Mouse (Mus musculus): ENCODE data around the gene Nsg1.

Nsg1 gene

GRCm38 (mm10) chr5:38140893-38141292 is 18.8 kb downstream of the Nsg1 start:
- no peak for DNase-seq (ENCODE audit: low spot score in 2 of 2)

- DNase-seq (ENCODE audit: low spot score in 2 of 2): no peak
Measured at GRCm38 (mm10) chr5:38137163-38137562, 22.5 kb downstream of the Nsg1 start.

- DNase-seq (ENCODE audit: low spot score in 2 of 2): no peak
Measured at GRCm38 (mm10) chr5:38136247-38136646, 23.5 kb downstream of the Nsg1 start.

- DNase-seq (ENCODE audit: low spot score in 2 of 2): no peak
Measured at GRCm38 (mm10) chr5:38129339-38129738, 30.4 kb downstream of the Nsg1 start.

- no peak for DNase-seq (ENCODE audit: low spot score in 2 of 2)
Measured at GRCm38 (mm10) chr5:38126519-38127306, 33.0 kb downstream of the Nsg1 start.

GRCm38 (mm10) chr5:38121699-38122098 is 38.0 kb downstream of the Nsg1 start:
- no peak for DNase-seq (ENCODE audit: low spot score in 2 of 2)

GRCm38 (mm10) chr5:38119268-38119667 is 40.4 kb downstream of the Nsg1 start:
- DNase-seq (ENCODE audit: low spot score in 2 of 2): no peak

- no peak for DNase-seq (ENCODE audit: low spot score in 2 of 2)
Measured at GRCm38 (mm10) chr5:38117056-38117455, 42.7 kb downstream of the Nsg1 start.

- no peak for DNase-seq (ENCODE audit: low spot score in 2 of 2)
Measured at GRCm38 (mm10) chr5:38114526-38114925, 45.2 kb downstream of the Nsg1 start.

- no peak for DNase-seq (ENCODE audit: low spot score in 2 of 2)
Measured at GRCm38 (mm10) chr5:38106807-38107206, 52.9 kb downstream of the Nsg1 start.

GRCm38 (mm10) chr5:38106080-38106697 is 53.5 kb downstream of the Nsg1 start:
- no peak for DNase-seq (ENCODE audit: low spot score in 2 of 2)

- no peak for DNase-seq (ENCODE audit: low spot score in 2 of 2)
Measured at GRCm38 (mm10) chr5:38102945-38103344, 56.8 kb downstream of the Nsg1 start.

GRCm38 (mm10) chr5:38099139-38099676 is 60.5 kb downstream of the Nsg1 start:
- no peak for DNase-seq (ENCODE audit: low spot score in 2 of 2)

- no peak for DNase-seq (ENCODE audit: low spot score in 2 of 2)
Measured at GRCm38 (mm10) chr5:38097501-38098093, 62.1 kb downstream of the Nsg1 start.

GRCm38 (mm10) chr5:38094331-38094730 is 65.4 kb downstream of the Nsg1 start:
- DNase-seq (ENCODE audit: low spot score in 2 of 2): no peak

GRCm38 (mm10) chr5:38091966-38092304 is 67.8 kb downstream of the Nsg1 start:
- DNase-seq (ENCODE audit: low spot score in 2 of 2): no peak

GRCm38 (mm10) chr5:38091046-38091965 is 68.4 kb downstream of the Nsg1 start:
- peak in 1 of 2 experiments; percentile 37 for DNase-seq (ENCODE audit: low spot score in 2 of 2)

- DNase-seq (ENCODE audit: low spot score in 2 of 2): no peak
Measured at GRCm38 (mm10) chr5:38090581-38090980, 69.1 kb downstream of the Nsg1 start.

GRCm38 (mm10) chr5:38090111-38090510 is 69.6 kb downstream of the Nsg1 start:
- no peak for DNase-seq (ENCODE audit: low spot score in 2 of 2)

All from spleen, postnatal 36 days (tissue).